Mouse (Mus musculus) heart, embryonic 13.5 days (tissue): ENCODE measurements around the gene Entpd1. TPM values are rescaled to one million over a fixed set of nuclear protein-coding genes. Genes with fewer than 3 reads are reported as not detected.

ENCODE experiments used
- ATAC-seq: fragments of 200-750 bp; cut with Nextera tagmentation; 2 replicates; pipeline ENCODE4 v1.8.0; 2017; ENCODE audit warnings: moderate TSS enrichment; ENCODE audit not compliant: insufficient number of reproducible peaks, low FRiP score, low TSS enrichment; ENCODE audit errors: extremely low read depth
- H3K27ac ChIP-seq: fragments of 300-500 bp; sonication (generic); replicated peaks from 2 replicates; pipeline ENCODE4 v1.5.1; 2015; ENCODE audit warnings: moderate library complexity, mild to moderate bottlenecking, inconsistent platforms
- H3K27me3 ChIP-seq: fragments of 300-500 bp; sonication (generic); replicated peaks from 2 replicates; pipeline ENCODE4 v1.6.1; 2015; ENCODE audit warnings: mild to moderate bottlenecking, inconsistent platforms
- H3K36me3 ChIP-seq: fragments of 300-500 bp; sonication (generic); 2 replicates; pipeline ENCODE4 v1.6.1; 2015; ENCODE audit warnings: mild to moderate bottlenecking, inconsistent platforms
- H3K4me1 ChIP-seq: fragments of 300-500 bp; sonication (generic); 2 replicates; pipeline ENCODE4 v1.6.1; 2015; ENCODE audit warnings: inconsistent platforms
- H3K4me2 ChIP-seq: fragments of 300-500 bp; sonication (generic); 2 replicates; pipeline ENCODE4 v1.6.1; 2015; ENCODE audit warnings: inconsistent platforms, mild to moderate bottlenecking, moderate library complexity
- H3K4me3 ChIP-seq: fragments of 300-500 bp; sonication (generic); 2 replicates; pipeline ENCODE4 v1.5.1; 2015; ENCODE audit warnings: moderate library complexity, mild to moderate bottlenecking, inconsistent platforms
- H3K9ac ChIP-seq: fragments of 300-500 bp; sonication (generic); 2 replicates; pipeline ENCODE4 v1.6.1; 2015; ENCODE audit warnings: inconsistent platforms, mild to moderate bottlenecking, moderate library complexity
- H3K9me3 ChIP-seq: fragments of 300-500 bp; sonication (generic); 2 replicates; pipeline ENCODE4 v1.6.1; 2016; ENCODE audit warnings: inconsistent platforms
- WGBS: fragments of 180-500 bp; shearing (Covaris S2); methylation state at CpG from one replicate; pipeline ENCODE4 v1.1.7; 2015; ENCODE audit warnings: mixed read lengths; 5-methylcytosine and 5-hydroxymethylcytosine counted together
- polyA plus RNA-seq: library from polyadenylated mRNA; unstranded; fragments of >200 nt; fragmentation: Nextera tagmentation; extraction: Ambion mirVana; gene quantifications from 2 replicates; pipeline ENCODE4 v1.2.1, GENCODE M21; 2015

Entpd1 gene
- polyA plus RNA-seq, 1 experiment from 2014 or later, result 9.2 TPM

GRCm38 (mm10) chr19:40628950-40629349, 16.8 kb downstream of the Entpd1 start:
- no peaks in the 10 kb centered on the region for H3K27me3 ChIP-seq
- no peaks in the 10 kb centered on the region for H3K36me3 ChIP-seq
- H3K9me3 ChIP-seq, result 0 out of 2 replicates have a peak, but pooled peaks cover 4% of the 10 kb centered on the region
- H3K4me3 ChIP-seq, result no peak overlapping the region
- no peak for ATAC-seq
- H3K4me1 ChIP-seq, result peaks cover 5% of the 10 kb centered on the region; the same call in 1 of the 2 replicates
- H3K9ac ChIP-seq, result no peak overlapping the region
- no peak overlapping the region for H3K4me2 ChIP-seq
- no peak overlapping the region for H3K27ac ChIP-seq

DNA sequence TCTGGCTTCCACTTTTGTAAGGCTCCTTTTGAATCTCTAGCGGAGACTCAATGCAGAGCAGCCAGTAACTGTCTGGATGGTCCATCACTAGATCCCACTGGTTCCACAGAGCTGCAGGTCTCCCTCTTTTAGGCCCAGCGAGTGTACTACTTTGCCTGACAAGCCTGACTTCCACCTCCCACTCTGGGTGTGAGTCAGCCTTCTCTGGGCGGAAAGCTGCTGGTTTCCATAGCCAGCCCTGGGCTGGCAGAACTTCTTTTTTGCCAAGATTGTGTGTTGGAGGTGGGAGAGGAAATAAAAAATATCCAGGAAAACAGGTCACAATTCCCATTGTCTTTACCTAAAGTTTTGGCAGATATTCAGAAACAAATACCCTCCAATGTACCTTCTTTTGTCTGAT, 17.9 kb downstream of the Entpd1 start:
- Histone ChIP-seq H3K36me3 (no peaks in the 10 kb centered on the region), H3K4me3 (no peak overlapping the region), H3K27me3 (no peaks in the 10 kb centered on the region), H3K4me1 (peaks cover 5% of the 10 kb centered on the region; the same call in 1 of the 2 replicates), H3K9ac (no peak overlapping the region), H3K9me3 (0 out of 2 replicates have a peak, but pooled peaks cover 4% of the 10 kb centered on the region), H3K27ac (peak overlapping the region; percentile 56; the same call in 1 of the 2 replicates), H3K4me2 (no peak overlapping the region)
- no peak for ATAC-seq
- WGBS, result 59% methylated on average over 3 of the region's 3 CpGs

DNA sequence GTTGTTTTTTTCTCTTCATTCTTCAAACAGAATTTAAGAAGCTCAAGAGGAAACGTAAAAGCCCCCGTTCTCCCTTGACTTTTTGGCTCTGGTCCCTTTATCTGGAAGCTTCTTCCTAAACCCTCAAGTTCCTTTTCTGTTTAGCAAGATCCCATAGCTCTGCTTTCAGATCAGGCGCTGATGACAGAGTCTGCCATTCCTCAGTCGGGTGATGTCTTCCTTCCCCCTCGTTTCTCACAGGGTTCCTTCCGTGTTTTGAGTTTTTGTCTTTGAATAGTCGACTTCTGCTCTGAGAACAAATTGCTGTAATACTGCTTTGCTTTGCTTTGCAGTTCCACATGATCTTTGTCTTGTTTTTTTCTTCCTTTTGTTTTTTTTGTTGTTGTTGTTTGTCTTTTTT, 18.4 kb downstream of the Entpd1 start:
- ATAC-seq, result no peak
- Histone ChIP-seq H3K27ac (no peak overlapping the region), H3K9me3 (0 out of 2 replicates have a peak, but pooled peaks cover 4% of the 10 kb centered on the region), H3K4me3 (no peak overlapping the region), H3K9ac (no peak overlapping the region), H3K36me3 (no peaks in the 10 kb centered on the region), H3K27me3 (no peaks in the 10 kb centered on the region), H3K4me1 (peaks cover 5% of the 10 kb centered on the region; the same call in 1 of the 2 replicates), H3K4me2 (no peak overlapping the region)
- 52% methylated on average over 7 of the region's 7 CpGs for WGBS

DNA sequence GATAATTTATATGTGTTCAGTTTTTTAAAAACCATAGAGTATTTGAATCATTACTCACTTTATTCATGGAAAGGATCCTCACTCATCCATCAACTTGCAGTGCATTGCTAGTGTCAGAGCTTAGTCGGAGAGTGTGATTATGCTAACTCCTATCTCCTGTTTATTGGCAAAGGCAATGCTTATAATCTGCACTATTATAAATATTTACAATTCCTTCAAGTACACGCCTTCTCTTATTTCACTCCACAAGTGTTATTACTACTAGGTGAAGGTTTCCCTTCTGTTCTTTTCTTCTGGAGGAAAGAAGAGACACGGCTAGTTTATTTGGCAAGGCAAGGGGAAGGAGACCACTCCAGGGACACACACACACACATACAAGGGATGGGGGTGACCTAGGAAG, 20.0 kb downstream of the Entpd1 start:
- H3K27me3 ChIP-seq, result no peaks in the 10 kb centered on the region
- WGBS, result 58% methylated on average over 3 of the region's 3 CpGs
- no peak for ATAC-seq

DNA sequence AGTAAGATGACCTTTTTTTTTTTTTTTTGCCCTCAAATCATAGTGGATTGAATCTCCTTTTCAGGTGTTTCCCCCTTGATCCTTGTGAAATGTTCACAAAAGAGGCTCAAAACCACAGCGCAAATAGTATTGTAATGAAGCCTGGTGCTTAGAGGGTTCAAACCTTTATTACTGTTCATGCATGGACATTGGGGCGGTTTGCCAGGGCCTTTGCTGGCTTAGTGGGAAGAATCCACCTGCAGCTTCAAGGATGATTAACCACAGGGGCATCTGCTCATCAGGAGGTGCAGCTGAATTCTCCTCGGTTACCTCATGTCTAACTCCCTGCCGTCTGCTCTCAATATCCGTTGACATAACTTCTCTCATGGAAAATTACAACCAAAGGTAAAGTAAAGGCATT, 20.5 kb downstream of the Entpd1 start:
- Histone ChIP-seq H3K27ac (no peak overlapping the region), H3K9ac (no peak overlapping the region), H3K36me3 (no peaks in the 10 kb centered on the region), H3K4me3 (no peak overlapping the region), H3K4me2 (no peak overlapping the region), H3K4me1 (no peaks in the 10 kb centered on the region), H3K9me3 (0 out of 2 replicates have a peak, but pooled peaks cover 4% of the 10 kb centered on the region), H3K27me3 (no peaks in the 10 kb centered on the region)
- no peak for ATAC-seq
- WGBS, result 81% methylated on average over 5 of the region's 5 CpGs

More for the DNA sequence above, 20.0 kb downstream of the Entpd1 start:
- Histone ChIP-seq H3K4me1 (no peaks in the 10 kb centered on the region), H3K9ac (no peak overlapping the region), H3K9me3 (0 out of 2 replicates have a peak, but pooled peaks cover 4% of the 10 kb centered on the region), H3K4me3 (no peak overlapping the region), H3K4me2 (no peak overlapping the region), H3K36me3 (no peaks in the 10 kb centered on the region), H3K27ac (no peak overlapping the region)

DNA sequence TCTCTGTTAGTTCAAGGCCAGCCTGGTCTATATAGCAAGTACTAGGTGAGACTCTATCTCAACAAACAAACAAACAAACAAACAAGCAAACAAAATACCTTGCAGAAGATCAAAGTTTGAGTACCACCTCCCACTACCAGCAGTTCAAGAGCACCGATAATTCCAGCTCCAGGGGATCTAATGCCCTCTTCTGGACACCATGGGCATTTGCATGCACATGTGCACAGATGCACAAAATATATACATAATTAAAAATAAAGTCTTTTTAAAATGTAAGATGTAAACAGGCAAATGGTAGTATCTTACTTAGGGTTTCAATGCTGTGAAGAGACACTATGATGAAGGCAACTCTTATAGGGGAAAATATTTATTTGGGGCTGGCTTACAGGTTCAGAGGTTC, 21.0 kb downstream of the Entpd1 start:
- H3K27me3 ChIP-seq, result no peaks in the 10 kb centered on the region
- no peak overlapping the region for H3K27ac ChIP-seq
- H3K9ac ChIP-seq, result no peak overlapping the region
- WGBS, result 71% methylated on average over 1 of the region's 1 CpGs
- no peak for ATAC-seq
- no peaks in the 10 kb centered on the region for H3K36me3 ChIP-seq
- 0 out of 2 replicates have a peak, but pooled peaks cover 4% of the 10 kb centered on the region for H3K9me3 ChIP-seq
- H3K4me1 ChIP-seq, result no peaks in the 10 kb centered on the region
- H3K4me3 ChIP-seq, result no peak overlapping the region
- no peak overlapping the region for H3K4me2 ChIP-seq

GRCm38 (mm10) chr19:40637091-40637490, 24.9 kb downstream of the Entpd1 start:
- no peaks in the 10 kb centered on the region for H3K36me3 ChIP-seq
- no peak overlapping the region for H3K4me2 ChIP-seq
- H3K9me3 ChIP-seq, result 0 out of 2 replicates have a peak, but pooled peaks cover 4% of the 10 kb centered on the region
- H3K4me1 ChIP-seq, result no peaks in the 10 kb centered on the region
- ATAC-seq, result no peak
- no peak overlapping the region for H3K4me3 ChIP-seq
- H3K27ac ChIP-seq, result peak overlapping the region; percentile 68
- H3K27me3 ChIP-seq, result no peaks in the 10 kb centered on the region
- no peak overlapping the region for H3K9ac ChIP-seq
- 32% methylated on average over 4 of the region's 4 CpGs for WGBS

DNA sequence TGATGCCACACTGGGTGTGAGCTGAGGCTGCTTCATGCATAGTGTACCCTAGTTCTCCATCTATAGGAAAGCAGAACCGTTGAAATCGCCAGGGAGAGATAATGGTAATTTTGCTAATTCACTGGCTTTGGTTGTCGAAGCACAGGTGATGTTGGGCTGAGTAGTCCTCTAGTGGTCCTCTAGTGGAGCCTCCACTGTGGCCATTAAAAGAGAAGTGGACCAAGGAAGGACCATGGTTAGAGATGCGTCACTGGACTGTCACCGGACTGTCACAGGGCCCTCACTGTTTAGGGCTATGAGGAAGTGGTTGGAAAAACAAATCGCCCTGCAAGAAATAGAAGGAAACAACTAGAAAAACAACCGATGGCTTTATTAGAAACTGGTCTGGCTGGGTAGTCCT, 25.4 kb downstream of the Entpd1 start:
- Histone ChIP-seq H3K4me1 (no peaks in the 10 kb centered on the region), H3K27ac (peak overlapping the region; percentile 68), H3K36me3 (no peaks in the 10 kb centered on the region), H3K4me3 (no peak overlapping the region), H3K27me3 (no peaks in the 10 kb centered on the region), H3K9ac (no peak overlapping the region), H3K4me2 (no peak overlapping the region), H3K9me3 (0 out of 2 replicates have a peak, but pooled peaks cover 4% of the 10 kb centered on the region)
- ATAC-seq, result no peak
- 65% methylated on average over 7 of the region's 7 CpGs for WGBS

DNA sequence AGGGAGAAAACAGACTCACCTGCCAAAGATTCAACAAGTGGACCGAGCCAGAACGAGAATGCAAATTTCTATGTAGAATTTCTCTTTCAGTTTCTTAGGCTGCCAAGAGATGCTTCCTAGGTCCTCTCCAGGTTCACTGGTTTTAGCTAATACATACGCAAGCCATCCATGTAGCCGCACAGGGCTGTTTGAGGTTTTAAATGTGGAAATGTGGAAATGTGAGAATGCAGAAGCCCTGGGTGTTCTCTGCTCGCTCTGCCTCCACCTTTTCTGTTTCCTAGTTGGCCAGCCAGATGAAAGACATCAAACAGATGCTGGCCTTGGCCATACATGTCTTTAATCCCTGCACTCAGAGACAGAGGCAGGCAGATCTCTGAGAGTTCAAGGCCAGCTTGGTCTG, 26.4 kb downstream of the Entpd1 start:
- no peaks in the 10 kb centered on the region for H3K4me1 ChIP-seq
- H3K36me3 ChIP-seq, result no peaks in the 10 kb centered on the region
- no peaks in the 10 kb centered on the region for H3K27me3 ChIP-seq
- H3K4me3 ChIP-seq, result no peak overlapping the region
- no peak overlapping the region for H3K9ac ChIP-seq
- 0 out of 2 replicates have a peak, but pooled peaks cover 2% of the 10 kb centered on the region for H3K9me3 ChIP-seq
- no peak overlapping the region for H3K4me2 ChIP-seq
- WGBS, result 85% methylated on average over 5 of the region's 5 CpGs
- no peak for ATAC-seq
- no peak overlapping the region for H3K27ac ChIP-seq

- 76% methylated on average over 11 of the region's 11 CpGs for WGBS
- no peak for ATAC-seq
Observed at GRCm38 (mm10) chr19:40639729-40640304, 27.7 kb downstream of the Entpd1 start.

DNA sequence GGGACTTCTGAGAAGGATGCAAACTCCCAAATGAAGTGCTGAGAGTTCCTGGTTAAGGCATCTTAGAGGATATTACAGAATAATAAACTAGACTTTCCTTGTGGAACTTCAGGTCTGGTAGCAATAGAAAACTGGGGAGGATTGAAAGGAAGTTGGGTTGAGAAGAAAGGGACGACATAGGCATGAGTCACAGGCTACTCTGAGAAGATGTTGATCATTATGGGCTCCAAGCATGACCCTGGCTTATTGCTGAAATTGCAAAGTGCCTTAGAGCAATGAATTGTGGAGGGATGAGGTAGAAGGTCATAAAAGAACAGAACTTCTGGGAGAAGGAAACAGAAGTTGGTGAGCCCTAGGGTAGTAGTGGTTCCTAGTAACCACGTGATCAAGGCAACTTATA, 28.6 kb downstream of the Entpd1 start:
- Histone ChIP-seq H3K27ac (no peak overlapping the region), H3K27me3 (no peaks in the 10 kb centered on the region), H3K4me2 (no peak overlapping the region), H3K4me3 (no peak overlapping the region), H3K9ac (no peak overlapping the region), H3K9me3 (no peaks in the 10 kb centered on the region), H3K36me3 (no peaks in the 10 kb centered on the region), H3K4me1 (peaks cover under 1% of the 10 kb centered on the region; the same call in 1 of the 2 replicates)
- no peak for ATAC-seq
- WGBS, result 75% methylated on average over 2 of the region's 2 CpGs

More at GRCm38 (mm10) chr19:40639729-40640304, 27.7 kb downstream of the Entpd1 start:
- Histone ChIP-seq H3K4me1 (no peaks in the 10 kb centered on the region), H3K27me3 (no peaks in the 10 kb centered on the region), H3K9me3 (no peaks in the 10 kb centered on the region), H3K36me3 (no peaks in the 10 kb centered on the region), H3K9ac (no peak overlapping the region), H3K4me3 (no peak overlapping the region), H3K4me2 (no peak overlapping the region), H3K27ac (no peak overlapping the region)

DNA sequence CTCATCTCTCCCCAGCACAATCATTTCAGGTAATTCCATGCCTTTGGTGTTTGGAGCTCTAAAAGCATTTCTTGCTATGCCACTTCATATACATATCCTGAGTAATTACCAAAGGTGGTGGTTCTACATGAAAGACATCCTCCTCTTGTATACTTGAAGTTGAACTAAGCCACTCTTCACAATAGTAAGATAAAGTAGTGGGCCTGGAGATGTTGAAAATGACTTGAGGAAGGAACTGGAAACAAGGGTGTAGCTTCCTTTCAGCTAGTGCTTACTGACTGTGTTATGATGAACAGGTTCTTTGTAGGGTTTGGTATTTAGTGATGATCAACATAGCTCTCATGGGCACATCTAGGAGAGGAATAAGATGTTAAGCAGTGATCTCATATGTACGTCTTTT, 31.7 kb downstream of the Entpd1 start:
- ATAC-seq, result no peak
- H3K27ac ChIP-seq, result no peak overlapping the region

More for the DNA sequence above, 31.7 kb downstream of the Entpd1 start:
- Histone ChIP-seq H3K9ac (no peak overlapping the region), H3K4me2 (no peak overlapping the region), H3K4me1 (peaks cover 25% of the 10 kb centered on the region), H3K27me3 (no peaks in the 10 kb centered on the region), H3K4me3 (no peak overlapping the region), H3K36me3 (no peaks in the 10 kb centered on the region), H3K9me3 (no peaks in the 10 kb centered on the region)
- WGBS, result 73% methylated on average over 1 of the region's 1 CpGs
